Mouse (Mus musculus) CH12.LX (cell line): ENCODE results near the gene Kdm4c. TPM values are rescaled to one million over a fixed set of nuclear protein-coding genes. Genes with fewer than 3 reads are reported as not detected.

ENCODE experiments used
- DNase-seq: peaks from one replicate; pipeline ENCODE4 v3.0.0-alpha.2; 2013; ENCODE audit errors: extremely low read depth
- H3K27ac ChIP-seq: 2 replicates; pipeline ENCODE4 v1.5.1; 2012; ENCODE audit warnings: low read depth, mild to moderate bottlenecking, control low read depth, moderate library complexity; ENCODE audit not compliant: insufficient read depth
- H3K27me3 ChIP-seq: replicated peaks from 2 replicates; pipeline ENCODE3; 2012; ENCODE audit warnings: inconsistent platforms
- H3K36me3 ChIP-seq, 2 experiments: replicated peaks in 1 of 2; 2 replicates each; pipeline versions ENCODE3 to v1.6.1; 2012; ENCODE audit warnings: inconsistent platforms in 1 of 2, low read length in 1 of 2, mild to moderate bottlenecking in 1 of 2, mixed read lengths in 1 of 2, moderate library complexity in 1 of 2; ENCODE audit not compliant: control insufficient read depth in 1 of 2, insufficient read depth in 1 of 2
- H3K4me1 ChIP-seq, 2 experiments: 2 replicates each; pipeline ENCODE4 v1.6.1; 2012; ENCODE audit warnings: inconsistent platforms in 1 of 2, moderate library complexity in 1 of 2; ENCODE audit not compliant: insufficient read depth in 2 of 2, control insufficient read depth in 1 of 2
- H3K4me2 ChIP-seq: 2 replicates; pipeline ENCODE4 v1.6.1; 2012; ENCODE audit warnings: low read depth, mild to moderate bottlenecking, control low read depth; ENCODE audit not compliant: poor library complexity, insufficient read depth, severe bottlenecking
- H3K4me3 ChIP-seq, 3 experiments: fragments of 150-350 bp in 1 of 3; sonication (generic) in 1 of 3; replicated peaks in 1 of 3; 2 replicates each; pipeline versions ENCODE3 to v1.5.1; 2011 to 2012; ENCODE audit warnings: low read depth in 2 of 3, low read length in 2 of 3, mild to moderate bottlenecking in 2 of 3, moderate library complexity in 2 of 3, control low read depth in 1 of 3, improper control_type of control experiment in 1 of 3, inconsistent platforms in 1 of 3, mixed read lengths in 1 of 3; ENCODE audit not compliant: poor library complexity in 1 of 3
- H3K79me2 ChIP-seq: replicated peaks from 2 replicates; pipeline ENCODE4 v1.6.1; 2012; ENCODE audit warnings: mild to moderate bottlenecking, moderate library complexity; ENCODE audit not compliant: control insufficient read depth, poor library complexity, insufficient read depth, severe bottlenecking; ENCODE audit errors: extremely low read depth
- H3K9ac ChIP-seq: 2 replicates; pipeline ENCODE4 v1.6.1; 2012; ENCODE audit warnings: low read depth, mild to moderate bottlenecking, control low read depth, moderate library complexity; ENCODE audit not compliant: insufficient read depth
- H3K9me3 ChIP-seq: replicated peaks from 2 replicates; pipeline ENCODE3; 2012; ENCODE audit warnings: low read length, inconsistent platforms, mixed read lengths
- BHLHE40 ChIP-seq: IDR thresholded peaks from 2 replicates; pipeline ENCODE4 v1.6.1; 2011; ENCODE audit warnings: mild to moderate bottlenecking, low read depth, low read length, improper control_type of control experiment
- CHD1 ChIP-seq: IDR thresholded peaks from 2 replicates; pipeline ENCODE4 v1.6.1; 2012; ENCODE audit warnings: low read depth, low read length, improper control_type of control experiment, inconsistent platforms
- ELF1 ChIP-seq: IDR thresholded peaks from 2 replicates; pipeline ENCODE4 v1.6.1; 2014; ENCODE audit warnings: low read depth, mild to moderate bottlenecking, inconsistent platforms, low read length, improper control_type of control experiment
- EP300 ChIP-seq: IDR thresholded peaks from 2 replicates; pipeline ENCODE4 v1.6.1; 2011; ENCODE audit warnings: low read length, improper control_type of control experiment
- JUN ChIP-seq: IDR thresholded peaks from 2 replicates; pipeline ENCODE4 v1.6.1; 2011; ENCODE audit warnings: low read depth, mild to moderate bottlenecking, low read length, improper control_type of control experiment, moderate library complexity; ENCODE audit not compliant: insufficient read depth
- KAT2A ChIP-seq: IDR thresholded peaks from 2 replicates; pipeline ENCODE4 v1.6.1; 2012; ENCODE audit warnings: low read length, improper control_type of control experiment, inconsistent platforms; ENCODE audit not compliant: insufficient replicate concordance
- MAFK ChIP-seq: IDR thresholded peaks from 2 replicates; pipeline ENCODE4 v1.6.1; 2011; ENCODE audit warnings: low read length, improper control_type of control experiment; ENCODE audit not compliant: insufficient replicate concordance
- MAZ ChIP-seq: IDR thresholded peaks from 2 replicates; pipeline ENCODE4 v1.6.1; 2012; ENCODE audit warnings: low read depth, mild to moderate bottlenecking, inconsistent platforms, low read length, improper control_type of control experiment, moderate library complexity
- MEF2A ChIP-seq: IDR thresholded peaks from 2 replicates; pipeline ENCODE4 v1.6.1; 2014; ENCODE audit warnings: low read depth, mild to moderate bottlenecking, inconsistent platforms, low read length, improper control_type of control experiment, borderline replicate concordance
- MXI1 ChIP-seq: IDR thresholded peaks from 2 replicates; pipeline ENCODE4 v1.6.1; 2011; ENCODE audit warnings: mild to moderate bottlenecking, low read depth, low read length, improper control_type of control experiment
- NELFE ChIP-seq: IDR thresholded peaks from 2 replicates; pipeline ENCODE4 v1.6.1; 2011; ENCODE audit warnings: low read depth, low read length, improper control_type of control experiment
- NRF1 ChIP-seq: IDR thresholded peaks from 2 replicates; pipeline ENCODE4 v1.6.1; 2014; ENCODE audit warnings: low read depth, mild to moderate bottlenecking, inconsistent platforms, low read length, improper control_type of control experiment, moderate library complexity
- RCOR1 ChIP-seq: conservative IDR thresholded peaks from 2 replicates; pipeline ENCODE4 v1.6.1; 2012; ENCODE audit warnings: low read depth, mild to moderate bottlenecking, inconsistent platforms, low read length, improper control_type of control experiment
- SMC3 ChIP-seq: IDR thresholded peaks from 2 replicates; pipeline ENCODE4 v1.6.1; 2011; ENCODE audit warnings: low read depth, low read length, improper control_type of control experiment
- TBP ChIP-seq: conservative IDR thresholded peaks from 2 replicates; pipeline ENCODE4 v1.6.1; 2011; ENCODE audit warnings: low read depth, low read length, improper control_type of control experiment
- UBTF ChIP-seq: IDR thresholded peaks from 2 replicates; pipeline ENCODE4 v1.6.1; 2012; ENCODE audit warnings: low read depth, mild to moderate bottlenecking, inconsistent platforms, low read length, improper control_type of control experiment, moderate library complexity
- ZMIZ1 ChIP-seq: IDR thresholded peaks from 2 replicates; pipeline ENCODE4 v1.6.1; 2012; ENCODE audit warnings: low read depth, mild to moderate bottlenecking, inconsistent platforms, low read length, improper control_type of control experiment
- ZNF384 ChIP-seq: IDR thresholded peaks from 2 replicates; pipeline ENCODE4 v1.6.1; 2012; ENCODE audit warnings: low read depth, low read length, improper control_type of control experiment, inconsistent platforms
- dilution Hi-C: fragments of 300-500 bp; cut with MboI; formaldehyde crosslinking; loops from 2 replicates; pipeline ENCODE4 v1.14.3; 2020; ENCODE audit warnings: low sequenced_read_pairs; ENCODE audit not compliant: extremely low pct_unique_long_range_greater_than_20kb, extremely low pct_ligation_motif_present
- in situ Hi-C: fragments of 300-500 bp; cut with MboI; formaldehyde crosslinking; loops from 3 replicates; pipeline ENCODE4 v1.14.3; 2019; ENCODE audit warnings: low sequenced_read_pairs, low pct_ligation_motif_present, low pct_unique_long_range_greater_than_20kb, mixed read lengths
- polyA plus RNA-seq: library from polyadenylated mRNA; unstranded; fragments of >175 nt; gene quantifications from 2 replicates; pipeline ENCODE4 v1.2.1, GENCODE M21; 2012; ENCODE audit warnings: low read depth; ENCODE audit not compliant: insufficient read length
- total RNA-seq, 2 experiments: library from RNA; depleted of rRNA; stranded (reverse); fragments of 300-350 nt in 1 of 2; fragments of >200 nt in 1 of 2; gene quantifications; 2 replicates each; pipeline ENCODE4 v1.2.3; 2012 to 2014

Gene Kdm4c
- total and polyA plus RNA-seq, 3 experiments: 8.1 to 14.4 (median 12.2) TPM

- TF ChIP-seq MXI1: peak; percentile 34; the same call in 1 of the 2 replicates
- TF ChIP-seq ZMIZ1: peak; percentile 93
These were observed 9.3 kb downstream of the Kdm4c start (continued) for GRCm38 (mm10) chr4:74251348-74252244.

- peak overlapping the region; percentile 97 for H3K4me2 ChIP-seq
- H3K27ac ChIP-seq: peak overlapping the region; percentile 2; the same call in 1 of the 2 replicates
- H3K27me3 ChIP-seq: no peaks in the 10 kb centered on the region
- H3K9me3 ChIP-seq: no peaks in the 10 kb centered on the region
- peak; percentile 29 for DNase-seq
- TF ChIP-seq MAFK: no peak
- no peak for TF ChIP-seq MAZ
- no peak for TF ChIP-seq UBTF
- 0 out of 2 replicates have a peak, but pooled peaks have one; percentile 20 for TF ChIP-seq BHLHE40
- no peak for TF ChIP-seq SMC3
- no peak for TF ChIP-seq KAT2A
- no peak for TF ChIP-seq TBP
- TF ChIP-seq JUN: no peak
- no peak for TF ChIP-seq RCOR1
- TF ChIP-seq MEF2A: no peak
- TF ChIP-seq NELFE: no peak
- TF ChIP-seq ZMIZ1: no peak
- 0 out of 2 replicates have a peak, but pooled peaks have one; percentile 8 for TF ChIP-seq ELF1
- TF ChIP-seq CHD1: 0 out of 2 replicates have a peak, but pooled peaks have one; percentile 56
- no peak for TF ChIP-seq MXI1
- TF ChIP-seq EP300: no peak
- TF ChIP-seq ZNF384: peak; percentile 57; the same call in 1 of the 2 replicates
- TF ChIP-seq NRF1: no peak
- H3K4me3 ChIP-seq: peak overlapping the region; percentile 68 to 94 (median 69)
- H3K9ac ChIP-seq: peak overlapping the region; percentile 75
- H3K79me2 ChIP-seq: peaks cover 13% of the 10 kb centered on the region
- peaks cover 0 to under 1% of the 10 kb centered on the region in 2 experiments; a peak in 1 of 4 replicates for H3K4me1 ChIP-seq
- dilution Hi-C loops: no loop called here
- no peaks in the 10 kb centered on the region for H3K36me3 ChIP-seq
- in situ Hi-C loops: no loop called here
These were observed 10.2 kb downstream of the Kdm4c start for GRCm38 (mm10) chr4:74252245-74253105.
